Mouse (Mus musculus): ENCODE measurements at regions not wholly inside any gene's neighbourhood (a gene's known extent, or its start where the extent isn't known, plus 50 kb on each side); places are given as distances from the start of the nearest gene placed in this dataset.

GRCm38 (mm10) chr8:127742236-127742635, 616.2 kb upstream of the Nrp1 start:
- no peak for TF ChIP-seq POLR2A (IDR thresholded peaks at IDR 0.05; ENCODE audit: borderline replicate concordance, extremely low read depth, insufficient read depth, insufficient read length, poor library complexity, severe bottlenecking)
- TF ChIP-seq CTCF (IDR thresholded peaks at IDR 0.05; ENCODE audit: borderline replicate concordance, extremely low read depth, insufficient read depth, insufficient read length) = no peak

Measured in brain, embryonic 14.5 days (tissue).